Mouse (Mus musculus) layer of hippocampus, adult 18-20 months (tissue): ENCODE measurements around the gene Pkd2l1. TPM values are rescaled to one million over a fixed set of nuclear protein-coding genes. Genes with fewer than 3 reads are reported as not detected.

Source experiments
- DNase-seq, 2 experiments: peaks; one replicate each; pipeline ENCODE4 v3.0.0; 2022; ENCODE audit warnings: low spot score in 2 of 2
- long read RNA-seq: library from polyadenylated mRNA; stranded (forward); transcript quantifications from one replicate; pipeline ENCODE4 v2.0.0, GENCODE M21; 2021
- total RNA-seq, 2 experiments: library from RNA; stranded (reverse); gene quantifications; 2 replicates each; pipeline ENCODE4 v1.2.3; 2021

Gene Pkd2l1
- total RNA-seq = under 1 TPM; 0.25 to 0.30 TPM
- long read RNA-seq = 0 reads

GRCm38 (mm10) chr19:44192342-44192741, at the start of gene Pkd2l1:
Gene Pkd2l1, minus strand, starts transcription at chr19:44192442.
- DNase-seq = no peak

DNA sequence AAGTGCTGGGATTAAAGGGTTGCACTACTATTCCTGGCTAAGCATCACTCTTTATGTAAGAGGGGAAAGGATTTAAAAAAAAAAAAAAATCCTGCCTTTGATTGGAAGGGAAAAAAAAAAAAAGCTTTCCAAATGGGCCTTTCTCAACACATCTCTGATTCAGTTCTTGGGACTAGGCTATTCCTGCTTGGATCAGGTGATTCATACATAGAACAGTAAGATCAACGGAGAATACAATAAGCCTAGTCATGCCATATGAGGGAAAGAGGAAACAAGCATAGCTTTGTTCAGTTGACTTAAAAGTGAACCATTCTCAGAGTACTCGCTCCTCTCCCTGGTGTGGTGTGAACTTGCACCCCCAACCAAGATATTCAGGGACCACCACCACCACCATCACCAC, 46.7 kb upstream of the Pkd2l1 start:
- DNase-seq = no peak

DNA sequence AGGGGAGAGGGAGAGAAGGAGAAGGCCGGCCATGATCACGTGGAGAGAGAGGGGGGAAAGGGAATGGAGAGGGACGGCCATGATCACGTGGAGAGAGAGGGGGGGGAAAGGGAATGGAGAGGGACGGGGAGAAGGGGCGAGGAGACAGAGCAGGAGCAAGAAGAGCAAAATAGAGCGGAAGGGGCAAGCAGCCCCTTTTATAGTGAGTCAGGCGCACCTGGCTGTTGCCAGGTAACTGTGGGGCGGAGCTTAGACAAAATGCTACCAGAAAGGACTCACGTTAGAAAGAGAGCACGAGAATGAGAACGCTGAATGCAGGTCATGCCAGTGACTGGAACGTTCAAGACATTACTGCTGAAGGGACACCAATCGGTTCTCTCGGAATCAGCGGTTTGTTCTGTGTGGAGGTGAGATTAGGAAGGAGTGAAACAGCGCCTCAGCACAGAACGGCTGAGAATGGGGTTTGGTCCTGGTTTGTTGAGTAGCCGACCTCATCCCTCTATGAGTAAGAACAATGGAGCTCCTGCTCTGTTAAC, 45.3 kb upstream of the Pkd2l1 start:
- no peak for DNase-seq

- DNase-seq = no peak
These were observed 39.4 kb upstream of the Pkd2l1 start for GRCm38 (mm10) chr19:44231608-44232151.

DNA sequence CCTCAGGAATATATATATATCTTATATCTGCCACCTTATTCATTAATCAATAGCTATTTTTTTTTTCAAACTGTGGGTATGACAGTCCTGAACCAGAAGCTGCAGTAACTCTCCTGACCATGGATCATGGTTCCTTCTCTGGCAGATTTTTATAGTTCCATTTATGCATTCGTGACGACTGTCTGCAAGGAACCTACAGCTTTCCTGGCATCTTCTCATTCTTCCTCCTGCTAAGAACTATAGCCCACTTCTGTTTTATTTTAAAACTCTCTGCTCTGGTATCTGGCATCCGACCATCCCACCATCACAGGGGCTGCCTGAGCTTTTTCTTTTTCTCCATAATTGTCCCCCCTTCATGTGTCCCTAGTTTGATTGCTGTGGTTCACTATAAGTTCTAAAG, 38.0 kb upstream of the Pkd2l1 start:
- DNase-seq = no peak

GRCm38 (mm10) chr19:44229776-44230175, 37.5 kb upstream of the Pkd2l1 start:
- DNase-seq = no peak

DNA sequence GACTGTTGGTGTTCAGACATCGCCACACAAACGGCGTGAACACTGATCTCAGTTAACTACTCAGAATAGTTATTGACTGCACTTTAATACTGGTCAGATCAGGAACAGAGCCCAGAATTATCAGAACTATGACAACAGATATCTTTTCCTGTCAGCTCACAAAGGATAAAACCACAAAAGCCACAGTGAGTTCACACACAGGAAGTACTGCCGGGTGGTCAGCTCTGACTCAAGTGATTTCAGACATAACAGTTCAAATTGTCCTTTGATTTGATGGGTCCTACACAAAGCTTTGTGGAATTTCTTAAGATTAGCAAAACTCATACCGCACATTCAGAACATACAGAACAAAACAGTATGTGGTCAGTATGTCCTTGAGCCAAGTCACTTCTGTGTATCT, 33.5 kb upstream of the Pkd2l1 start:
- DNase-seq = no peak

- DNase-seq = no peak
These were observed 25.8 kb upstream of the Pkd2l1 start for GRCm38 (mm10) chr19:44217958-44218525.

DNA sequence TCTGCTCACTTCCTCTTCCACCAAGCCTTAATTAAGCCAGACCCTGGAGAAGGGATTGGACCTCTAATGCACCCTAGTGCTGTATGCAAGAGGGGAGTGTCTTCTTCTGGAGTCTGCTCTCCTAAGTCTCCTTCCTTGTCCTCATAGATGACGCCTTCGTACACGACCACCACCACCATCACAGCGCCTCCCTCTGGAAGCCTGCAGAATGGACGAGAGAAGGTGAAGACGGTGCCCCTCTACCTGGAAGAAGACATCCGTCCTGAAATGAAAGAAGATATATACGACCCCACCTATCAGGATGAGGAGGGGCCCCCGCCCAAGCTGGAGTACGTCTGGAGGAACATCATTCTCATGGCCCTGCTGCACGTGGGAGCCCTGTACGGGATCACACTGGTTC, 23.0 kb upstream of the Pkd2l1 start:
- DNase-seq = no peak

DNA sequence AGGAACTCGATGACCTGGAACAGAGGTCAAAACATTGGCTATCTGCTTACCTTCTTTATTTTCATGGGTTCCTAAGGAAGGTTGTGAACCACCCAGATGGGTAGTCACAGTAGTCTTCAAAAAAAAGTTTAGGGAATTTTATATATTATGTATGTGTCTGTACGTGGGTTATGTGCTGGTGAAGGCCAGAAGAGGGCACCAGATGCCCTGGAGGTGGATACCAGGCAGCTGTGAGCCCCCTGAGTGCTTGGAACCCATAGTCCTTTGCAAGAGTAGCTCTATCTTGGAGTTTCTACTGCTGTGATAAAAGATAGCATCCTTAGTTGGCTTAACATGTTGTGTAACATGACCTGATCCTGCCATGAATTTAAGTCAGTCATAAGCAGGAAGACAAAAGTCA, 14.8 kb upstream of the Pkd2l1 start:
- DNase-seq = no peak

GRCm38 (mm10) chr19:44203015-44203564, 10.8 kb upstream of the Pkd2l1 start, which contains the start of gene Scd3:
Gene Scd3, plus strand, starts transcription at chr19:44203269.
- no peak for DNase-seq

GRCm38 (mm10) chr19:44198964-44199363, 6.7 kb upstream of the Pkd2l1 start:
- no peak for DNase-seq

- no peak for DNase-seq
These were observed 6.3 kb upstream of the Pkd2l1 start for GRCm38 (mm10) chr19:44198494-44198893.

GRCm38 (mm10) chr19:44197053-44197852, 5.0 kb upstream of the Pkd2l1 start:
- DNase-seq = no peak

DNA sequence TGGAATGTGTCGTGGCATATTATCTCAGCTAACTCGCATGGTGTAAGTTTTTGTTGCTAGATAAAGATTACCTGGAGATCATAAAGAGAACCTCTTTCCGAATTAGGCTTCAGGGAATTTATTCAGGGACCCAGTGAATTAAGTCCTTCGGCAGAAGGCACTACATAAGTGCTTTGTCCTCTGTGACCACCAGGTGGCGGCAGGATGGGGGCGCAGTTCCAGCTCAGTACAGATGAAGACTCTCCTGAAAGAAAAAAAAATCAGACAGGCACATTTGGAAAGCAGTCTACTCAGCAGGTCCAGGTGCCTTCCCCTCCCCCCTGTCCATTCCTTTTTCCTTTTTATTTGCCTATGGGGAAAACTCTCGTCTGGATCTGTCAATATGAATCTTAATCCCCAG, 2.9 kb upstream of the Pkd2l1 start:
- DNase-seq = peak; percentile 66 to 78

- DNase-seq = no peak
These were observed 1.7 kb upstream of the Pkd2l1 start for GRCm38 (mm10) chr19:44193906-44194305.

- DNase-seq = no peak
These were observed 3.2 kb downstream of the Pkd2l1 start for GRCm38 (mm10) chr19:44189056-44189455.

DNA sequence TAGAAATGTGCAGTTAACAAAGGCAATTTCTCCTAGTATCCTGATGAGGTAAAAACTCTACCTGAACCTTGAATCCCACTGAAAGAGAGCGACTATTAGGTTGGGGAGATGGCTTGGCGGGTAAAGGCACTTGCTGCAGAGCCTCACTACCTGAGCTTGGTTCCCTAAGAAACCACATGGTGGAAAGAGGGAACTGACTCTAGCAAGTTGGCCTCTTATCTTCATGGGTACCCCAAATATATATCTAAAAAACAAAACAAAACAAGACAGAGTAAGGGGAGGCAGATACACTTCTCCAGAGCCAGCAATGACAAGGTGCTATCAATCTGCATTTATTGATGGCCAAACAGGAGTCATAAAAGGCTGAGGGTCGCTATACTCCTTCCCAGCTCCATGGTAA, 8.3 kb downstream of the Pkd2l1 start:
- DNase-seq = no peak

DNA sequence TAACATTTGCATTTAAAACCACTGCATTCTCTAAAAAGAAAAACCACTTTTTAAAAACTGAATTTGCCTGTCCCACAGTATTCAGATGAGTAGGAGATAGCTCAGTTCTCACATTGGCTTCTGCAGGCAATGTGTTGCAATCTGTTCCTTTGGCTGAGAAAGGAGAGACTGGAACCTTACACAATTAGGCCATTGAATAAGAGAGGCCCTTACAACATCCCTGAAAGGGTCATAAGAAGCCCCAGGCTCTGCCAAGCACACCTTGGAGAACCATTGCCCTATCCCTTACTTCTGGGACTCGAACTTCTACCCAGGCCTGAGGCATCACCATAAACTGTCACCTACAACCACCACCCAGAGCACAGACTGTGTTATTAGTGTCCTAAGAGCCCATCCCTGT, 11.7 kb downstream of the Pkd2l1 start:
- DNase-seq = no peak

- no peak for DNase-seq
These were observed 15.5 kb downstream of the Pkd2l1 start for GRCm38 (mm10) chr19:44176741-44177140.

DNA sequence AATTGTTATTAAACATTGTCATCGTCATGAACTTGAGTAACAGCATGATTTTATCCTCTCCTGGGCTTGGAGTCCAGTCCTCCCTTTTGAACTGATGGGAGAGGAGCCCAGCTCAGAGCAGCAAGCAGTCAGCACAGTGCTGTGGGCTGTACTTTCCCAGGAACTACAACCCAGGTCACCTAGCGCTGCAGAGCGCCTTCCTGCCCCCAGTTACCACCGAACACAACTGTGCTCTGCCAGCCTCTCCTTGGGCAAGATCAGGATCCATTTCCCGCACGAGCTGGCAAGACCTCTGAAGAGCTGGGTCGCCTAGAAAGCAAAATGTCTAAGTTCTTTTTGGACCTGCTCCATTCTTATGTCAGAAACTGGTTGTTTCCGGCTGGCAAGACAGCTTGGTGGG, 17.4 kb downstream of the Pkd2l1 start:
- DNase-seq = no peak

DNA sequence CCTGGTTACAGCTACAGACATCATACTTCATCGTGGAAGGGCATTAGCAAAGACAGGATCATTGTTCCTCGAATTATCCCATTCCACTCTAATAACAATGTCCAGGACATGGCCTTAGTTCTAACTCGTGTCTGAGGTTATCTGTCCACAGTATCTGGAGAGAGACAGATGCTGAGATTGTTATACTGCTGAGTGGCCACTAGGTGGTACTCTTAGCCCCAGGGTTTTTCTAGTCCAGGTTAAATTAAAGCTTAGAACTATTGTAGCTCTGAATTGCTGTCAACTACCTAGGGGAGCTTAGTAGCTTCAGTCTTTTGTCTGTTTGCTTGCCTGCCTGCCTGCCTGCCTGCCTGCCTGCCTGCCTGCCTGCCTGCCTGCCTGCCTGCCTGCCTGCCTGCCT, 30.7 kb downstream of the Pkd2l1 start:
- no peak for DNase-seq
